Mouse (Mus musculus) brain, embryonic 18.5 days (tissue): ENCODE measurements around the gene Adi1.
A peak's percentile ranks its signal among the peaks of the same experiment; 100 is the strongest.

ENCODE experiments used
- DNase-seq: peaks from one replicate; pipeline ENCODE4 v3.0.0-alpha.2; 2012; ENCODE audit warnings: low read depth, low spot score

Adi1 gene

GRCm38 (mm10) chr12:28675121-28675924 is at the start of gene Adi1:
Adi1 (plus strand) TSS chr12:28675231.
- peak; percentile 84 for DNase-seq

- no peak for DNase-seq
Measured at GRCm38 (mm10) chr12:28625407-28625806, 49.6 kb upstream of the Adi1 start.

- no peak for DNase-seq
Measured at GRCm38 (mm10) chr12:28627092-28627491, 47.9 kb upstream of the Adi1 start.

- no peak for DNase-seq
Measured at GRCm38 (mm10) chr12:28628436-28628835, 46.6 kb upstream of the Adi1 start.

GRCm38 (mm10) chr12:28635058-28635534 is 39.9 kb upstream of the Adi1 start:
- DNase-seq: no peak

GRCm38 (mm10) chr12:28635535-28636476 is 39.2 kb upstream of the Adi1 start, which contains the start of gene Rps7:
Rps7 (minus strand) TSS chr12:28635953.
- DNase-seq: peak; percentile 89

GRCm38 (mm10) chr12:28636543-28636942 is 38.5 kb upstream of the Adi1 start:
- DNase-seq: no peak

GRCm38 (mm10) chr12:28638778-28639177 is 36.3 kb upstream of the Adi1 start:
- DNase-seq: no peak

- DNase-seq: peak; percentile 81
Measured at GRCm38 (mm10) chr12:28649141-28650110, 25.6 kb upstream of the Adi1 start, which contains the start of gene Rnaseh1. Rnaseh1 (plus strand) TSS chr12:28649602.

GRCm38 (mm10) chr12:28662628-28663027 is 12.4 kb upstream of the Adi1 start:
- no peak for DNase-seq

GRCm38 (mm10) chr12:28666734-28667133 is 8.3 kb upstream of the Adi1 start:
- DNase-seq: no peak

- no peak for DNase-seq
Measured at GRCm38 (mm10) chr12:28667287-28667686, 7.7 kb upstream of the Adi1 start.

- no peak for DNase-seq
Measured at GRCm38 (mm10) chr12:28674038-28674720, 852 bp upstream of the Adi1 start.

GRCm38 (mm10) chr12:28675925-28676209 is 836 bp downstream of the Adi1 start:
- no peak for DNase-seq

- DNase-seq: no peak
Measured at GRCm38 (mm10) chr12:28684674-28685073, 9.6 kb downstream of the Adi1 start.

- no peak for DNase-seq
Measured at GRCm38 (mm10) chr12:28685771-28686170, 10.7 kb downstream of the Adi1 start.

GRCm38 (mm10) chr12:28686199-28686879 is 11.3 kb downstream of the Adi1 start:
- DNase-seq: no peak

- no peak for DNase-seq
Measured at GRCm38 (mm10) chr12:28688996-28689395, 14.0 kb downstream of the Adi1 start.

GRCm38 (mm10) chr12:28690730-28691129 is 15.7 kb downstream of the Adi1 start:
- DNase-seq: no peak

GRCm38 (mm10) chr12:28693738-28694137 is 18.7 kb downstream of the Adi1 start:
- DNase-seq: no peak
